Mouse (Mus musculus): ENCODE measurements at regions not wholly inside any gene's neighbourhood (a gene's known extent, or its start where the extent isn't known, plus 50 kb on each side); places are given as distances from the start of the nearest gene placed in this dataset.

DNA sequence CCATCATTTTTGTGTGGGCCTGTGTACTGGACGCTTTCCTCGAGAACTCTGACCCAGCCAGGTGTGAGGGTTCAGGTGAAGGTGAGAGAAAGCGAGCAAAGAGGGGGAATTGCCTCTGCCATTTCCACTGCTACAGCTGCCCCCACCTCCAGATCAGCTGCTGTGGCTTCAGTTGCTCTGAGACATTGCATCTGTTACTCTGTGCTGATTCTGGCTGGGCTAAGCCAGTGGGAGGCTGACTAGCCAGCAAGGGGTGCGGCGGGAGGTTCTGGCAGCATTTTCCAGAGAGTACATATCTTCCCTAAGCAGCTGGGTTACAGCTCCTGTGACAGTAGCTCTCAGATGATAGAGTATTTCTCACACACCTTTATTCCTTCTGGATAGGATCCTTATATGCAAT lies 712.7 kb upstream of the Cdh18 start:
- no peak for DNase-seq (ENCODE audit: low read depth, low spot score)

- no peak for DNase-seq (ENCODE audit: low read depth, low spot score)
Measured at GRCm38 (mm10) chr15:21858540-21858939, 690.3 kb upstream of the Cdh18 start.

- peak; percentile 57 for DNase-seq (ENCODE audit: low read depth, low spot score)
Measured at GRCm38 (mm10) chr15:21885181-21885580, 663.6 kb upstream of the Cdh18 start.
